Comparison of ENCODE assay signal across 22 mouse cellular contexts in the genomic region with DNA sequence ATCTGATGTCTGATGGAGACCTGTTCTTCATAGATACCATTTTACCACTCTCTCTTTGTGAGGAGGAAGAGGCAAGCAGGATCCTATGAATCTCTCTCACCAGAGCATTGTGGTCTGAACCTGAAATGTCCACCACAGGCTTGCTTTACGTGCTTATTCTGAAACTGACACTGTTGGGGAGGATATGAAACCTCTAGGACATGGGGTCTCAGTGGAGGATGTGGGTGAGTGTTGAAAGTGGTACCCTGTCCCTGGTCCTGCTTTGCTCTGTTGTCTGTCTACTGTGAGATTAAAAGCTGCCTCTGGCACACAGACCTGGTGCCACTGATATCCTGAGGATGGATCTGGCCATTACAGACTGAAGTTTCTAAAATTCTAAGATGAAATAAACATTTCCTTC.
"Had no signal": no experiment of that assay in that cellular context is flagged by ENCODE, and none has a peak within 500 bp of the region (broad histone marks: within the 10 kb centered on the region; RNA-seq: fewer than 3 reads in every experiment).

No protein-coding gene starts in this region.

- H3K4me2 ChIP-seq: limb, embryonic 13.5 days; liver, embryonic 12.5 days; liver, embryonic 15.5 days; lung, embryonic 15.5 days; midbrain, embryonic 13.5 days; stomach, embryonic 15.5 days had no signal

- H3K27ac ChIP-seq: limb, embryonic 10.5 days; limb, embryonic 13.5 days; liver, embryonic 12.5 days; liver, embryonic 15.5 days; lung, embryonic 15.5 days; midbrain, embryonic 13.5 days; stomach, embryonic 15.5 days had no signal

- H3K36me3 ChIP-seq: liver, embryonic 12.5 days; liver, embryonic 15.5 days; lung, embryonic 15.5 days; stomach, embryonic 15.5 days had no signal

- H3K4me1 ChIP-seq: liver, embryonic 12.5 days; liver, embryonic 15.5 days; midbrain, embryonic 13.5 days; stomach, embryonic 15.5 days had no signal

- H3K27me3 ChIP-seq: limb, embryonic 13.5 days; liver, embryonic 12.5 days; liver, embryonic 15.5 days; lung, embryonic 15.5 days; midbrain, embryonic 13.5 days; stomach, embryonic 15.5 days had no signal

- H3K9me3 ChIP-seq: limb, embryonic 10.5 days; limb, embryonic 13.5 days; liver, embryonic 12.5 days; liver, embryonic 15.5 days; lung, embryonic 15.5 days; midbrain, embryonic 13.5 days; stomach, embryonic 15.5 days had no signal

- H3K4me3 ChIP-seq: limb, embryonic 10.5 days; limb, embryonic 13.5 days; liver, embryonic 12.5 days; liver, embryonic 15.5 days; lung, embryonic 15.5 days; midbrain, embryonic 13.5 days; stomach, embryonic 15.5 days had no signal

- H3K9ac ChIP-seq: limb, embryonic 13.5 days; liver, embryonic 12.5 days; liver, embryonic 15.5 days; lung, embryonic 15.5 days; midbrain, embryonic 13.5 days; stomach, embryonic 15.5 days had no signal

- ATAC-seq: intestine, postnatal 0 days; liver, embryonic 12.5 days; midbrain, embryonic 13.5 days had no signal

- DNase-seq: kidney, adult 2 months; kidney, postnatal 10 days; kidney, postnatal 36 days; layer of hippocampus, postnatal 36 days; liver; lung, adult 18-20 months; lung, postnatal 10 days; lung, postnatal 36 days; retina, postnatal 1 day; right cerebral cortex, postnatal 25 days; spleen, adult 18-20 months; thymus, adult 2 months; thymus, postnatal 14 days; thymus, postnatal 4 days had no signal
